Mouse (Mus musculus): ENCODE measurements around the gene Nfia. TPM values are rescaled to one million over a fixed set of nuclear protein-coding genes. Genes with fewer than 3 reads are reported as not detected.

Gene Nfia
- polyA plus RNA-seq, 1 experiment from 2014 or later = 19.9 TPM

DNA sequence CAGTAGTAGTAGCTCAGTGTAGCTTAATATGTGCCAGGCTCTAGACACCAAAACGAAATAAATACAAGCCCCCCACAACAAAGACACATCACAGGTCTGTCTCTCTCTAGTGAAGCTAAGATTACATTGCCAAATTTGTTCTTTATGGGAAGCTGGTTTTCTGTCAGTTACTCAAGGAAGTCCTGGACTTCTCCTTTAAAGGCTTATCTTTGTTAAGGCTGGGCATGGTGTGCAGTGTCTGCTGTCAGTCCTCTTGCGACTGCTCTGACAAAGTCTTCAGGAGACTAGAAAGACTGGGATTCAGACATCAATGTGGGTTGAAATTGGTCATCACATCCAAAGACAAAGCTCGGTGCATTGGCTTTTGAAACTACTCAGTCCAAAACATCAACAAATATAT, 36.4 kb downstream of the Nfia start:
- WGBS = 84% methylated on average over 3 of the region's 3 CpGs
- no peak overlapping the region for H3K4me2 ChIP-seq (replicated peaks; ENCODE audit: low read depth, low read length)

DNA sequence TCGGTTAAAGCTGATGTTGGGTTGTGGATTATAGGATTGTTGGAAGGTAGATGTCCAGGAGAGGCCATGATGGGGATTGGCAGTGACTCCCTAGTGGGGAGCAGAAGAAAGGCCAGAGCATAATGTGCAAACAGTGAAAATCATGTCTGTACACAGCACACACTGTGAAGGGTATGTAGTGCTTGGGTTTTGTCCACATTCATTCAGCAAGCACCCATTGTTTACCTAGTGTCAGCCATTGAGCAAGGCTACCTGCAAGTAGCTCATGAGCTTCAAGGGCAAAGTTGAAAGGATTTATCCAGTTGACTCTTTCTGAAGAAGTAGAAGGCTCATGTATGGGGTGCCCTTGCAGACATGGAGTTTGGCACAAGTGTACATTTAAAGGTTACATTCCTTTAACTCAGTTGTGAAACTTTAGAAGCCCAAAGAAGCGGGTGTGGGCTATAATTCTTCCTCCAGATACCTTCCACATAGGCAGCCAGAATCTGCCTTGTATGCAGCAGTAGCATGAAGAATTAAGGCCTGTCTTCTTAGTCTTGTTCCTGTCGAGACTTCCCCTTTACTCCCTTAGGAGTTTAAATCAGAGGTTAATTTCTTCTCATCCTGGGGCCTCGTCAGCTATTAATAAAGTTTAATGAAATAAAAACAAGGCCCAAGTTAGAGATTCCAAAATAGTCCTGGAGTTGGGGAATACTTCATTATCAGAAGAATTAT, 37.2 kb downstream of the Nfia start:
- Histone ChIP-seq H3K36me3 (ENCODE audit: insufficient read depth, low read length) (no peaks in the 10 kb centered on the region), H3K4me3 (ENCODE audit: low read length) (no peak overlapping the region)
- 41% methylated on average over 4 of the region's 4 CpGs for WGBS

More for the DNA sequence above, 36.4 kb downstream of the Nfia start:
- Histone ChIP-seq H3K9me3 (ENCODE audit: low read length) (no peaks in the 10 kb centered on the region), H3K9ac (replicated peaks; ENCODE audit: low read length) (no peak overlapping the region), H3K4me3 (ENCODE audit: low read length) (no peak overlapping the region), H3K4me1 (ENCODE audit: insufficient read depth, low read length) (peaks cover 15% of the 10 kb centered on the region), H3K27ac (ENCODE audit: low read length) (no peak overlapping the region), H3K36me3 (ENCODE audit: insufficient read depth, low read length) (no peaks in the 10 kb centered on the region), H3K27me3 (ENCODE audit: insufficient read depth, low read length) (no peaks in the 10 kb centered on the region)
- ATAC-seq (ENCODE audit: low FRiP score, low TSS enrichment) = no peak

DNA sequence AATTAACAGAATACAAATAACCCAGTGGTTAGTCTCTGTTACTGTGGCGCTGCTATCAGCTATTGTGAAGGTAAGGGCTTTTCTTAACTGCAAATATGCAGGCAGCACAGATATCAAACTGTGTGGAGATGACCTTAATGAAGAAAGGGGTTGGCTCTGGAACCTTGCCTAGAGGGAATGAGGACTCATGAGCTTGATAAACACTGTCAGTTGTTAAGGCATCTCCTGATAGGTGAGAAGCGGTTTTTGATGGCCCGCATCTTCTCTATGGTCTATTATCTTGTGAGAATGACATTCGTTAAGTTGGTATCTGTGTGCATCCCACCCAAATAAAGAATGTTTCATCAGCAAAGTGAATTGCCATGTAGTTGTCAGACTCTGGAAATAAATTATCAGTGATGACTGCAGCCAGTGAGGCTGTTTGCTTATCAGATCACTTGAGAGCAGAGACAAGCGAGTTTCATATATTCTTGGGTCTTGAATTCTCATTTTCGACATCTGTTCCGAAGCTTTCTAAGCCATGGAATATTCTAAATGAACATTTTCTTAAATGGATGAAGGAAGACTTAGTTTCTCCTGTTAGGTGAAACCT, 37.9 kb downstream of the Nfia start:
- Histone ChIP-seq H3K4me2 (replicated peaks; ENCODE audit: low read depth, low read length) (no peak overlapping the region), H3K4me3 (ENCODE audit: low read length) (no peak overlapping the region), H3K36me3 (ENCODE audit: insufficient read depth, low read length) (no peaks in the 10 kb centered on the region), H3K27ac (ENCODE audit: low read length) (no peak overlapping the region), H3K9ac (replicated peaks; ENCODE audit: low read length) (no peak overlapping the region), H3K27me3 (ENCODE audit: insufficient read depth, low read length) (no peaks in the 10 kb centered on the region), H3K4me1 (ENCODE audit: insufficient read depth, low read length) (peaks cover 15% of the 10 kb centered on the region), H3K9me3 (ENCODE audit: low read length) (no peaks in the 10 kb centered on the region)
- 84% methylated on average over 7 of the region's 7 CpGs for WGBS
- ATAC-seq (ENCODE audit: low FRiP score, low TSS enrichment) = no peak

More for the DNA sequence above, 37.2 kb downstream of the Nfia start:
- ATAC-seq (ENCODE audit: low FRiP score, low TSS enrichment) = no peak
- H3K4me1 ChIP-seq (ENCODE audit: insufficient read depth, low read length) = peaks cover 15% of the 10 kb centered on the region
- H3K9me3 ChIP-seq (ENCODE audit: low read length) = no peaks in the 10 kb centered on the region
- no peaks in the 10 kb centered on the region for H3K27me3 ChIP-seq (ENCODE audit: insufficient read depth, low read length)
- H3K4me2 ChIP-seq (replicated peaks; ENCODE audit: low read depth, low read length) = no peak overlapping the region
- no peak overlapping the region for H3K27ac ChIP-seq (ENCODE audit: low read length)
- H3K9ac ChIP-seq (replicated peaks; ENCODE audit: low read length) = no peak overlapping the region

DNA sequence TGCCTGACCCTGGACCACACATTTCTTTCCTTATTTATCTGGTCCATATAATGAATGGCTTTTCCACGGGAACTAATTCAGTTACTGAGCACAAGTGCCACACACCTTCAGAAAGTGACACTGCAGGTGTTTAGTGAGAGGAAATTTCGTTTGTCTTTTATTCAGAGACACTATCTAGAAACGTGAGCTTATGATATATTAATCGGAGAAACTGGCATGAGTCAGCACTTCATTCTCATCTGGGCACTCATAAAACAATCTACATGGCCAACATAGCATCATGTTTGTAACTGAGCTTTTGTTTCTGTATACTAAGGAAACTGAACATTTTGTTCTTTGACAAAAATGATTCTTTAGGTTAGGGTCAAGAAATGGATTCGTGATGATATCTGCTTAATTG, 40.5 kb downstream of the Nfia start:
- H3K4me1 ChIP-seq (ENCODE audit: insufficient read depth, low read length) = peaks cover 11% of the 10 kb centered on the region
- H3K36me3 ChIP-seq (ENCODE audit: insufficient read depth, low read length) = no peaks in the 10 kb centered on the region
- H3K4me2 ChIP-seq (replicated peaks; ENCODE audit: low read depth, low read length) = no peak overlapping the region
- ATAC-seq (ENCODE audit: low FRiP score, low TSS enrichment) = no peak
- no peak overlapping the region for H3K9ac ChIP-seq (replicated peaks; ENCODE audit: low read length)
- H3K4me3 ChIP-seq (ENCODE audit: low read length) = no peak overlapping the region
- H3K27me3 ChIP-seq (ENCODE audit: insufficient read depth, low read length) = no peaks in the 10 kb centered on the region
- H3K9me3 ChIP-seq (ENCODE audit: low read length) = no peaks in the 10 kb centered on the region
- 78% methylated on average over 5 of the region's 5 CpGs for WGBS
- H3K27ac ChIP-seq (ENCODE audit: low read length) = no peak overlapping the region

DNA sequence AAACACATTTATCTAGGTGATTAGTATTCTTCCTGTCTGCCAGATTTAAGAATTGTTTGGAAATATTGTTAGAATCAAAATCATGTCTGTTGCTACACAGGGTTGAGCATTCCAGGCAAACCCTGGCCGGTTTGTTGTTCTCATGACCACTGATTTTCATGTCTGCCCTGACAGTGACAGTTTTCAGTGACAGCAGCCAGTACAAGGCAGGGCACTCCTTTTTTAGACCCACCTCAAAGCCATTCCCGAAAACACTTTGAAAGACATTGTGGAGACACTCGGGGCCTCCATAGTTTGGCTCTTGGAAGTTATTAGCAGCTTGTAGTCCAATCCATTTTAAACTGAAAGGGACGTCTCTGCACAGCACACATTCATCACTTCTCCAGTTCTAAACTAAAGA, 41.5 kb downstream of the Nfia start:
- Histone ChIP-seq H3K4me1 (ENCODE audit: insufficient read depth, low read length) (peaks cover 11% of the 10 kb centered on the region), H3K9ac (replicated peaks; ENCODE audit: low read length) (no peak overlapping the region), H3K4me3 (ENCODE audit: low read length) (no peak overlapping the region), H3K9me3 (ENCODE audit: low read length) (no peaks in the 10 kb centered on the region), H3K36me3 (ENCODE audit: insufficient read depth, low read length) (no peaks in the 10 kb centered on the region), H3K4me2 (replicated peaks; ENCODE audit: low read depth, low read length) (no peak overlapping the region), H3K27me3 (ENCODE audit: insufficient read depth, low read length) (no peaks in the 10 kb centered on the region), H3K27ac (ENCODE audit: low read length) (no peak overlapping the region)
- WGBS = 70% methylated on average over 4 of the region's 4 CpGs
- no peak for ATAC-seq (ENCODE audit: low FRiP score, low TSS enrichment)

DNA sequence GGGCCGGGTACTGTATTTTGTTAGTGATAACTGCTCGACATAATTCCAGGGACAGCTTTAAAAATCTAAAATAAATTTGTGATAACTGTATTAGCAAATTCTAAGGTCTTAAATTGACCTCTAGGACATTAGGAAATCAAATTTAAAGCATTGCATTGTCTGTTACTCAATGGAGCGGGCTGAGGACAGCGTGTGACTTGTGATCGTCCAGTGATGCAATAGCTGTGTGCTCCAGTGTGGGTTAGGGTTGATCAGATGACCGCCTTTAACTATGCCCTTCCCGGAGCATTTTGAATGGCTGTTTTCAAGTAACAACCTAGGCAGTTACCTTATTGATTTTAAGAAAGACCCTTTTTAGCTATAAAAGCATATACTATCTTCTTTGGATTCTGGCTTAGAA, 42.0 kb downstream of the Nfia start:
- no peak for ATAC-seq (ENCODE audit: low FRiP score, low TSS enrichment)
- Histone ChIP-seq H3K36me3 (ENCODE audit: insufficient read depth, low read length) (no peaks in the 10 kb centered on the region), H3K27me3 (ENCODE audit: insufficient read depth, low read length) (no peaks in the 10 kb centered on the region), H3K9ac (replicated peaks; ENCODE audit: low read length) (no peak overlapping the region), H3K9me3 (ENCODE audit: low read length) (no peaks in the 10 kb centered on the region), H3K27ac (ENCODE audit: low read length) (no peak overlapping the region), H3K4me2 (replicated peaks; ENCODE audit: low read depth, low read length) (no peak overlapping the region), H3K4me3 (ENCODE audit: low read length) (no peak overlapping the region), H3K4me1 (ENCODE audit: insufficient read depth, low read length) (peaks cover 12% of the 10 kb centered on the region)
- WGBS = 82% methylated on average over 7 of the region's 7 CpGs

DNA sequence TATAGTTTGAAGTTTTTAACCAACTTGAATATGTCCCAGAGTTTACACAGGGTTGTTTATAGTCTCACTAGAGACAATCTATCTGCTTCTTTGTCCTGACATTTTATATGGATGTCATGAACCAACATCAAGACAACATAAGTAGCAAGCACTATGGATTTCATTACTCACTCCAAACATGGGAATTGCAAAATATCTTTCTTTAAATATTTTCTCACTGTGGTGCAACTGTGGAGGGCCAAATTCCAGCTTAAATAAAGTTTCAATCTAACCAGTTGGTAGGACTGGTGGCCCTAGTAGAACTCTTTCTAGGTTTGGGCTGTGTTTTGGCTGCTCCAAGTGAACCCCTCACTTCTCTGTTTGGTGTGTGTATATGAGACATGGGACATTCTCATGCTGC, 43.5 kb downstream of the Nfia start:
- Histone ChIP-seq H3K9ac (replicated peaks; ENCODE audit: low read length) (no peak overlapping the region), H3K9me3 (ENCODE audit: low read length) (no peaks in the 10 kb centered on the region), H3K36me3 (ENCODE audit: insufficient read depth, low read length) (no peaks in the 10 kb centered on the region), H3K27ac (ENCODE audit: low read length) (no peak overlapping the region), H3K27me3 (ENCODE audit: insufficient read depth, low read length) (no peaks in the 10 kb centered on the region), H3K4me3 (ENCODE audit: low read length) (no peak overlapping the region), H3K4me2 (replicated peaks; ENCODE audit: low read depth, low read length) (no peak overlapping the region), H3K4me1 (ENCODE audit: insufficient read depth, low read length) (0 out of 2 replicates have a peak, but pooled peaks cover 3% of the 10 kb centered on the region)
- ATAC-seq (ENCODE audit: low FRiP score, low TSS enrichment) = no peak

DNA sequence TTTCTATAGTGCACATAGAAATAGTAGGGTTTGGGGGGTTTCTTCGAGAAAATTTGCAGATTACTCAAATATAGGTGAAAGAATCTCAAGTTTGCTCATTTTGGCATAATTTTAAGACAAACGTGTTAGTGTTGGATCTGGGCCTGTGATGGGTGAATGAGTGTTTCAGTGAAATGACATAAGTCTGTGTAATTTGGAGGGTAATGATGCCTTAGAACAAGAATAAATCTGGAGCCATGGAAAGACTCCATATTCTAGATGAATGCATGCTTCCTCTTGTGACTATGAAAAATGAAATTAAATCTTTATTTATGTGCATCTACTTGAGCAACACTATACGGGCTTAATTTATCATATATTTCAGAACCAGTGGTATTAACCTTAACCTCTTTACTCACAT, 44.2 kb downstream of the Nfia start:
- no peak for ATAC-seq (ENCODE audit: low FRiP score, low TSS enrichment)
- no peak overlapping the region for H3K27ac ChIP-seq (ENCODE audit: low read length)
- no peak overlapping the region for H3K4me3 ChIP-seq (ENCODE audit: low read length)
- H3K9me3 ChIP-seq (ENCODE audit: low read length) = no peaks in the 10 kb centered on the region
- H3K36me3 ChIP-seq (ENCODE audit: insufficient read depth, low read length) = no peaks in the 10 kb centered on the region
- no peak overlapping the region for H3K4me2 ChIP-seq (replicated peaks; ENCODE audit: low read depth, low read length)
- no peak overlapping the region for H3K9ac ChIP-seq (replicated peaks; ENCODE audit: low read length)
- H3K27me3 ChIP-seq (ENCODE audit: insufficient read depth, low read length) = no peaks in the 10 kb centered on the region
- H3K4me1 ChIP-seq (ENCODE audit: insufficient read depth, low read length) = 0 out of 2 replicates have a peak, but pooled peaks cover 3% of the 10 kb centered on the region
- WGBS = 83% methylated on average over 3 of the region's 3 CpGs

DNA sequence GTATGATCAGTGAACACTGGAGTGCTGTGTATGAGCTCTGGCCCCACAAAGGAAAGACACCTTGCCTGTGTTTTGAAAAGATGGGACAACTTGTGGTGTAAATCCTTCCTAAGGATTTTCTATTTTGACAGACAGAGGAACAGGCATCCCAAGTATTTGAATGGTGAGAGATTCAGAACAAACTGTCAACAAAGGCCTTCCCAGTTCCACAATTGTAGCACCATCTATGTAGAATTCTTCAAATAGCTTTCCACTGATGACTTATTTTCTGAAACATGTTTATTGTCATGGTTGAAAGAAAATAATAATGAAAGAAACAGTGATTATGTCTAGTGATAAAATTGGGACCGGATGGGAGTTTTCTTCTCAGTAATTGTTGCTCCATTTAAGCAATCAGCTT, 45.2 kb downstream of the Nfia start:
- H3K9me3 ChIP-seq (ENCODE audit: low read length) = no peaks in the 10 kb centered on the region
- 71% methylated on average over 1 of the region's 1 CpGs for WGBS
- no peak for ATAC-seq (ENCODE audit: low FRiP score, low TSS enrichment)
- no peak overlapping the region for H3K4me2 ChIP-seq (replicated peaks; ENCODE audit: low read depth, low read length)
- 0 out of 2 replicates have a peak, but pooled peaks cover 3% of the 10 kb centered on the region for H3K4me1 ChIP-seq (ENCODE audit: insufficient read depth, low read length)
- no peak overlapping the region for H3K9ac ChIP-seq (replicated peaks; ENCODE audit: low read length)
- H3K27ac ChIP-seq (ENCODE audit: low read length) = no peak overlapping the region
- H3K27me3 ChIP-seq (ENCODE audit: insufficient read depth, low read length) = no peaks in the 10 kb centered on the region
- no peaks in the 10 kb centered on the region for H3K36me3 ChIP-seq (ENCODE audit: insufficient read depth, low read length)
- H3K4me3 ChIP-seq (ENCODE audit: low read length) = no peak overlapping the region

DNA sequence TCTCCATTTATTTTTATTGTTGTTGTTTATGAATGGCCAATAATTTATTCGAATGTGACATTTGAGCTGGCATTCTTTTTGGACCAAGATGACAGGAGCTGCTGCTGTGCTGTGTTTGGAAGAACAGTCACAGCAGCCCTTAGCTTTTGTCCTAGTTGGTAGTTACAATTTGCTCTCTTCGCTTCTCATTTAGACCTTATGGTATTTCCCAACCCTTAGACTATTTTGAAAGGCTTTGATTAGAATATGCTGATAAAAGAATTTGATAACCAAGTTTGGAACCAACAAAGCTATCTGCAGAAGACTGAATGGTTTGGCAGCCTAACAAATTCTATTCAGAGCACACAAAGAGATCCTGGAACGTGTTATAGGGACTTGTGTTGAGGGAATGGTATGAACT, 46.0 kb downstream of the Nfia start:
- Histone ChIP-seq H3K4me2 (replicated peaks; ENCODE audit: low read depth, low read length) (no peak overlapping the region), H3K36me3 (ENCODE audit: insufficient read depth, low read length) (no peaks in the 10 kb centered on the region), H3K9me3 (ENCODE audit: low read length) (no peaks in the 10 kb centered on the region), H3K4me3 (ENCODE audit: low read length) (no peak overlapping the region), H3K9ac (replicated peaks; ENCODE audit: low read length) (no peak overlapping the region), H3K27me3 (ENCODE audit: insufficient read depth, low read length) (no peaks in the 10 kb centered on the region), H3K27ac (ENCODE audit: low read length) (no peak overlapping the region), H3K4me1 (ENCODE audit: insufficient read depth, low read length) (0 out of 2 replicates have a peak, but pooled peaks cover 7% of the 10 kb centered on the region)
- WGBS = 96% methylated on average over 3 of the region's 3 CpGs
- ATAC-seq (ENCODE audit: low FRiP score, low TSS enrichment) = no peak

Measured in kidney, embryonic 16.5 days (tissue).